Mouse (Mus musculus) layer of hippocampus, postnatal 14 days (tissue): Measurements from ENCODE around the gene Gm28897. TPM values are rescaled to one million over a fixed set of nuclear protein-coding genes. Genes with fewer than 3 reads are reported as not detected.
"Not testable (repeated sequence)": the region's sequence is repeated elsewhere in the genome, so short reads cannot be mapped to it uniquely, and the experiment has no call there.

Experiments used
- DNase-seq, 2 experiments: peaks; one replicate each; pipeline ENCODE4 v3.0.0; 2021 to 2022; ENCODE audit warnings: low spot score in 2 of 2, mixed read lengths in 1 of 2
- long read RNA-seq, 2 experiments: library from polyadenylated mRNA; stranded (forward); transcript quantifications; one replicate each; pipeline ENCODE4 v2.0.0; 2021
- total RNA-seq, 2 experiments: library from RNA; stranded (reverse); gene quantifications; 2 replicates each; pipeline ENCODE4 v1.2.3; 2021

Gm28897 gene
- not detected for total RNA-seq
- long read RNA-seq, experiment 1, result 0 reads
- long read RNA-seq, experiment 2, result 0 reads

DNA sequence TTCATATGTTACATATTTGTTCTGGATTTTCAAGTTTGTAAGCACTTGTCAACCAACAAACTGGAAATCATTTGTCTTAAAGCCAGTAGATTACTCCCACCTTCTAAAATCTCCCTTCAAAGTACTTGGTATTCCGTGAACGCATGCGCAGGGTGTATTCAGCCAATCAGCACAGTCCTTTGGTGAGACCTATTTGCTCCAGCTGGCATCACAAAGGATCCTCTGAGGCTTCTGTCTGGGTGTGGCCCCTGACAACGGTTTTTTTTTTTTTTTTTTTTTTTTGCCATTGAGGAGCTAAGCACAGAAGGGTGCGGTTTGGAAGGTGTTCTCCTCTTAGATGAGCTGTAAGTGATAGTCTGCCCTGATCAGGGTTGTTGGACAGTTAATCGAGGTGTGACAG, at the start of gene Gm28897:
Gm28897 (plus strand) TSS at position 301 of the 400 bp plus-strand sequence.
- not testable (repeated sequence) for DNase-seq
